Mouse (Mus musculus) cerebellum, postnatal 36 days (tissue): ENCODE measurements around the gene Ghsr.
"Not testable (repeated sequence)": the region's sequence is repeated elsewhere in the genome, so short reads cannot be mapped to it uniquely, and the experiment has no call there.

Source experiments
- DNase-seq, 2 experiments: peaks; one replicate each; pipeline ENCODE4 v3.0.0; 2021 to 2022; ENCODE audit warnings: mixed read lengths in 2 of 2

Gene Ghsr

GRCm38 (mm10) chr3:27371276-27371621, at the start of gene Ghsr:
Ghsr (plus strand) TSS chr3:27371351.
- DNase-seq: no peak

GRCm38 (mm10) chr3:27322591-27322990, 48.6 kb upstream of the Ghsr start:
- DNase-seq: no peak

DNA sequence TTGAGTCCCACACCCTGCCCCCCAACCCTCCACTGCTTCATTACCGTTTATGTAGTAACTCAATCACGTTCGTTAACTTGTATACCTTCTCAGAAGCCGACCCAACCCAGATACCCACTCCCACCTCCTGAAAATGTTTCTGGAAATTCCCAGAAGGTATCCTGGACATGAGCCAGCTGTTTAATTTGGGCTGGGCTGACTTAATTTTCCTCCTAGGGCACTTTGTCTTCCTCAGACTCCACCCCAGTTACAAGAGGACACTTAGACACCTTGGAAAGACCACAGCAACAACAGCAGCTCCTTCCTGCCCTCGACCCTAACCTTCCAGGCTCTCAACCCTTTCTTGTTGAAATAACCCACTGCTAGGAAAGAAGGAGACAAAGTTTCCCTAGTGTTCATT, 47.6 kb upstream of the Ghsr start:
- no peak for DNase-seq

DNA sequence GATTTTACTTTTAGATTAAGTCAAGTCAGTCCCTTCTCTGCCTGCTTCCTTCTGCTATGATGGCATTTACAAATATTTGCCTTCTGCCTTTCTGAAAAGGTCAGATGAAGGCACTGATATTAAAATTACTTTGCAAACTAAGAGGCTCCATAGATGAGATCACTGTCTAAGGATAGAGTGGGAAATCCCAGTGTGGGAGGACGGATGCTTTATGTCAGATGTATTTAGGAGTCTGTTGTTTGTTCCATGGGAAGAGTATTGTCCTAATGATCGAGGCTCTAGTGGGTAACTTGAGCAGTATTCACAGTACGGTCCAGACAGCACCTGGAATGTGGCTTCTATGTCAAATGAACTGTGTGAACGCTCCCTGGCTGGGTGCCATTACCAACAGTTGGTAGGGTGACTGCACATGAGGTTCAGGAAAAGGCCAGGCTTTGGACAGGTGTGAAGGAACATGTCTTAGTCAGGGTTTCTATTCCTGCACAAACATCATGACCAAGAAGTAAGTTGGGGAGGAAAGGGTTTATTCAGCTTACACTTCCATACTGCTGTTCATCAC, 44.4 kb upstream of the Ghsr start:
- DNase-seq: no peak

DNA sequence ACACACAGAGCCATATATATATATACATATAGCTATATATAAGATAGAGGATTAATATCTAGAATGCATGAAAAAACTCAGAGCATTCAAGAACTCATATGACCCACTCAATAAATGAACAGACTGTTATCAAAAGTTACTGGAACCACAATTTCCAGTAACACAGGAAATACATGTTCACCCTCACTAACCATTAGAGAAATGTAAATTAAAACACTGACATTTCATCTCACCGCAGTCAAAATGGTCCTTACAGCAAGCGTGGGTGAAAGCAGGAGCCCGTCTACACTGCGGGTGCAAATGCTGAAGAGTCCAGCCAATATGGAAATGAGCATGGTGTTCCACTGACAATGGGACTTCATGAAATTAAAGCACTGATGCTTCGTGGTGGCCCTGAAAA, 40.4 kb upstream of the Ghsr start:
- no peak for DNase-seq

DNA sequence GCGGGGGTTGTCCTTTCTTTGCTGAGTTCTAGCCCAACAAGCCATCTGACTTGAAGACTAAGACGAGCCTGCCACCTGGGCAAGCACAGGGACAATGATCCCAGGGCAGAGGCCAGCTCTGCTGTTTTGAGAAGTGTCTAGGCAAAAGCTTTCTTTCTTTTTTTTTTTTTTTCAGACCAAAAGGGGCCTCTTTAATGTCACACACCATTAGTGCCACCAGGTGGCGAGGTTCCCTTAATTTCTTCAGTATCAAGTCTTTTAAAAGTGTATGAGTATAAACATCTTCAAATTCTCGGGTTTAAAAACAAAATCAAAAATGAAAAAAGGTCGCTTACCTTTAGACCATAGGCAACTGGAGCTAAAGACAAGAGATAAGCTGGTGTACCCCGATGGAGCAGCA, 32.7 kb upstream of the Ghsr start:
- peak in 1 of 2 experiments; percentile 12 for DNase-seq

GRCm38 (mm10) chr3:27338887-27339286, 32.3 kb upstream of the Ghsr start:
- no peak for DNase-seq

GRCm38 (mm10) chr3:27340757-27341156, 30.4 kb upstream of the Ghsr start:
- no peak for DNase-seq

DNA sequence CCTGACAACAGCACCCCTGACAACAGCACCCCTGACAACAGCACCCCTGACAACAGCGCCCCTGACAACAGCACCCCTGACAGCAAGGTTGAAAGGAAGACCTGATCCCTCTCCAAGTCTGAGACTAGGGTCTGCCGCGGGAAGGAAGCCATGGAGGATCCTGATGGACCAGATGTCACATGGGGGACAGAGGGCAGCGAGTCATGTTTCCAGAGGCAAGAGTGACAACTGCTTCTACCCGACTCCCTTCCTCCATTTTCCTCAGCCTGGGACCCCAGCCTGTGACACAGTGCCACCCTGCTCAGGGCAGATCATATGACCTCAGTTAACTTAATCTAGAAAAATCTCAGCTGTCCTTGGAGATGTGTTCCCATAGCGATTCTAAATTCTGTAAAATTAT, 28.7 kb upstream of the Ghsr start:
- DNase-seq: no peak

- DNase-seq: no peak
Measured at GRCm38 (mm10) chr3:27345526-27345925, 25.6 kb upstream of the Ghsr start.

- no peak for DNase-seq
Measured at GRCm38 (mm10) chr3:27348462-27348861, 22.7 kb upstream of the Ghsr start.

GRCm38 (mm10) chr3:27351105-27351504, 20.0 kb upstream of the Ghsr start:
- DNase-seq: peak in 1 of 2 experiments; percentile 5

DNA sequence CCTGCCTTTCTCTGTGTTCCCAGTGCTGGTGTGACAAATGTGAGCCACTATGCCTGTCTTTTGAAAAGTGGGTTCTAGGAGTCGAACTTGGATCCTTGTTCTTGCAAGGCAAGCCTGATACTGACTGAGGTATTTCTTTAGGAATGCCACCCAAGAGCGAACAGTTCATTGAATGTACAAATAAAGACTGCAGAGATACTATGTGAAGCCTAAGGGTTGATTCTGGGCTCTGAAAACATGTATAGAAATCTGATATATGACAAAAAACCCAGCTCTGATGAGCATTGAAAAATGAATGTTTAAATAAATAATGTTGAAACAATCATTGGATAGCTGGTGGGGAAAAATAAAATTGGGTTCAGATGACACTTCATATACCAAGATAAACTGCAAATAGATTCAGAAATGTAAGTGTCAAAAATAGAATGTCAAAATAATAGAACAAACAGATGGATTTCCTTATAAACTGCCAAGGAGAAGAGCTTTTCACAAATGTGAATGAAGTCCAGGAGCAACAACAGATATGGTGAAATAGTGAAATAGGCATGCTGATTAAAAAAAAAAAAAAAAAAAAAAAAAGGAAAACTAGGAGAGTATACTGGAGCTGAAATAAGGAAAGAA, 11.9 kb upstream of the Ghsr start:
- no peak for DNase-seq

- no peak for DNase-seq
Measured at GRCm38 (mm10) chr3:27370125-27370524, 1.0 kb upstream of the Ghsr start.

- DNase-seq: no peak
Measured at GRCm38 (mm10) chr3:27370582-27371275, 422 bp upstream of the Ghsr start.

- DNase-seq: no peak
Measured at GRCm38 (mm10) chr3:27371725-27372650, 837 bp downstream of the Ghsr start.

GRCm38 (mm10) chr3:27374396-27374795, 3.2 kb downstream of the Ghsr start:
- no peak for DNase-seq

DNA sequence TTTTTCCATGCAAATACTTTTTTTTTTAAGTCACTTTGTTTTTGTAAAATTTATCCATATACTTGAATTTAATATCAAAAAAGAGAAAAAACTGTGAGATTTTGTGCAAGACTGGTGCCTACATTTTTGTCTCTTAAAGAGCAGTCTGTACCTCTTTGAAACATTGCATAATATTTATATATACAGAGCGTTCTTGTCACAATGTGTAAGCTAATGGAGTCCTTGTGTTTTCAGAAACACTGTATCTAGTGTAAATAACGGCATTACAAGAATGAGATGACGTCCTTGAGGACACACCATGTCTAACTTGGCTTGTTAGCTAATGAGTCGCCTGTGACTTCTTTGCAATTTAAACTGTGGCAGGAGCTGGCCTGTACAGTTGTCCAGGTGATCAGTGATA, 6.8 kb downstream of the Ghsr start:
- DNase-seq: no peak

DNA sequence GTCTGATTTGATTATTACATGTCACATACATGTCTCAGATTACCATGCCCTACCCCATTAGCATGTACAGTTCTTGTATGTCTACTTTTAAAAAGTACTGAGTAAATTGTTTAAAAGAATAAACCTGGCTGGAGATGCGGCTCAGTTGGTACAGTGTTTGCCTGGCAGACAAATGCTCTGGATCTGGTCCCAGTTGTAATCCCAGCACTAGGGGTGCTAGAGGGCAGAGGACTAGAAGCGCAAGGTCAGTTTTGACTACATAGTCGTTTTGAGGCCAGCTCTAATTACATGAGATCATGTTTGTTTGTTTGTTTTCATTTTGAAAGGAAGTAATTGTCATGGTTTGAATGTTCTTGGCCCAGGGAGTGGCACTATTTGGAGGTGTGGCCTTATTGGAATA, 13.7 kb downstream of the Ghsr start:
- DNase-seq: no peak

DNA sequence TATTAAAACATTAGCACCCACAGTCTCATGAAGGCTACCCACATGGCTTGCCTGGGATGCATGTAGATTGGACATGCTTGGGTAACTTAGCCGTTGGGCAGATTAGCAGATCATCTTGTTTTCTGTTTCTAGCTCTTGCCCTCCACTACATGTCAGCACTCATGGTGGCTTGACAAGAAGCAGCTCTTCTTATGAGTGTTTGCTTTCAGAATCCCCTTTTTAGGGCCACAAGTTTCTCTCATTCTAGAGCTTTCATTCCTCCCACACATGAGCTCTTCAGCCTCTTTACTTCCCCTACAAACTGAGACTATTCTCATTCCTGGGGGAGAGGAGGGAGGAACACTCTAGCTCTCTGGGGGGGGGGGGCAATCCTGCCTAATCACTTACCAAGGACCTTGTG, 18.8 kb downstream of the Ghsr start:
- no peak for DNase-seq

DNA sequence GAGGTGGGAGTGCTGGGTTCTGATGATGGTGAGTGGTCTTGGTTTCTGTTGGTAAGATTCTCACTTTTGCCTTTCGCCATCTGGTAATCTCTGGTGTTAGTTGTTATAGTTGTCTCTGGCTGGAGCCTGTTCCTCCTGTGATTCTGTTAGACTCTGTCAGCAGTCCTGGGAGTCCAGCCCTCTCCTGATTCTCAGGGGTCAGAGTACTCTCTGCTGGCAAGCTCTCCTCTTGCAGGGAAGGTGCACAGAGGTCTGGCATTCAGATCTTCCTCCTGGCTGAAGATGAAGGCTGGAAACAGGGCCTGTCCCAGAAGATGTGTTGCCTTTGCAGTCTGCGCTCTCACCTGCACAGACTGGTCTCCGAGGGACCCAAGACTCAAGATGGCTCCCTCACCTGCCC, 29.8 kb downstream of the Ghsr start:
- DNase-seq: not testable (repeated sequence)

DNA sequence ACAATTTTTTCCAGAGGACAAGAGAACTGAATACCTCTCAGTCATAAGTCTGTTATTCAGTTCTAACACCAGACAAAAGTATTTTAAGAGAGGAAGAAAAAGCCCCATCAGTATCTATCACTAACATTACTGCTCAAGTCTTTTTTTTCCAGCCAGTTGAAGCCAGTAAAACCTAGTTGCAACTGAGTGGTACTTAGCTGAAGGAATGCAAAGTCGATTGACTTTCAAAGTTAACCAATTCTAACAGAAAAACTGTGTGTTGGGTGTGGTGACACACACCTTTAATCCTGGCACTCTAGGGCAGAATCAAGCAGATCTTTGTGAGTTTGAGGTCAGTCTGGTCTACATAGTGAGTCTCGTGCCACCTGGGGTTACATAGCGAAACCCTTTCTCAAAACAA, 35.3 kb downstream of the Ghsr start:
- DNase-seq: no peak

- no peak for DNase-seq
Measured at GRCm38 (mm10) chr3:27408564-27408963, 37.4 kb downstream of the Ghsr start.

DNA sequence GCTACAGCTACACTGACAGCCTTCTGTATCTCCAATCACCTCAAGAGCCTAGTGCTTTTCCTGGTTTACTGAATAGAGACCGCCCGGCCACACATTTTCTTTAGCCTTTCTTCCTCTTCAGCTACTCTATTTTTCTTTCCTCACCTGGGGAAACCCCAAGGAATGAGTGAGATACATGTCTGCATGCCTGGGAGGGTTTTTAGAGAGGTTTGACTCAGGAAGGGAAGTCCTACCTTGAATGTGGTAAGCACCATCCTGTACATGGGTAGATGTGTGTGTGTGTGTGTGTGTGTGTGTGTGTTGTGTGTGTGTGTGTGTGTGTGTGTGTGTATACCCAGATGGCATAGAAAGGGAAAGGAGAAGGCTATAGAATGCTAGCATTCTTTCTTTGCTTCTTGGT, 40.1 kb downstream of the Ghsr start:
- DNase-seq: no peak
